Mouse (Mus musculus) limb, embryonic 11.5 days (tissue): ENCODE measurements around the gene Trim21. TPM values are rescaled to one million over a fixed set of nuclear protein-coding genes. Genes with fewer than 3 reads are reported as not detected.
A peak's percentile ranks its signal among the peaks of the same experiment; 100 is the strongest.

Source experiments
- ATAC-seq: fragments of 200-750 bp; cut with Nextera tagmentation; 2 replicates; pipeline ENCODE4 v1.8.0; 2017; ENCODE audit warnings: low read depth; ENCODE audit not compliant: insufficient number of reproducible peaks, low FRiP score, low TSS enrichment
- DNase-seq: peaks from one replicate; pipeline ENCODE4 v3.0.0-alpha.2; 2015; ENCODE audit warnings: low spot score
- H3K27ac ChIP-seq: fragments of 300-500 bp; sonication (generic); replicated peaks from 2 replicates; pipeline ENCODE4 v1.5.1; 2014; ENCODE audit warnings: low read depth, mild to moderate bottlenecking, low read length
- H3K27me3 ChIP-seq: fragments of 300-500 bp; sonication (generic); 2 replicates; pipeline ENCODE4 v1.6.1; 2014; ENCODE audit warnings: mild to moderate bottlenecking, low read length, mixed read lengths; ENCODE audit not compliant: control insufficient read depth, insufficient read depth
- H3K36me3 ChIP-seq: fragments of 300-500 bp; sonication (generic); 2 replicates; pipeline ENCODE4 v1.6.1; 2014; ENCODE audit warnings: mild to moderate bottlenecking, low read length, moderate library complexity, mixed read lengths; ENCODE audit not compliant: control insufficient read depth, insufficient read depth
- H3K4me1 ChIP-seq: fragments of 300-500 bp; sonication (generic); 2 replicates; pipeline ENCODE4 v1.6.1; 2014; ENCODE audit warnings: low read length, mixed read lengths; ENCODE audit not compliant: control insufficient read depth, insufficient read depth
- H3K4me2 ChIP-seq: fragments of 300-500 bp; sonication (generic); 2 replicates; pipeline ENCODE4 v1.6.1; 2014; ENCODE audit warnings: low read depth, mild to moderate bottlenecking, moderate library complexity; ENCODE audit not compliant: severe bottlenecking
- H3K4me3 ChIP-seq: fragments of 300-500 bp; sonication (generic); 2 replicates; pipeline ENCODE4 v1.5.1; 2014; ENCODE audit warnings: low read depth, low read length
- H3K9ac ChIP-seq: fragments of 300-500 bp; sonication (generic); 2 replicates; pipeline ENCODE4 v1.6.1; 2014; ENCODE audit warnings: mild to moderate bottlenecking, low read length
- H3K9me3 ChIP-seq: fragments of 300-500 bp; sonication (generic); 2 replicates; pipeline ENCODE4 v1.6.1; 2016; ENCODE audit warnings: low read length; ENCODE audit not compliant: control insufficient read depth
- WGBS: fragments of 180-500 bp; shearing (Covaris S2); extraction: QIAGEN DNeasy Blood & Tissue Kit; methylation state at CpG from one replicate; pipeline ENCODE4 v1.1.7; 2014; 5-methylcytosine and 5-hydroxymethylcytosine counted together
- polyA plus RNA-seq: library from polyadenylated mRNA; unstranded; fragments of >200 nt; fragmentation: Nextera tagmentation; extraction: Ambion mirVana; gene quantifications from 2 replicates; pipeline ENCODE4 v1.2.1, GENCODE M21; 2014

Gene Trim21
- polyA plus RNA-seq, 1 experiment from 2014 or later, result 0.95 TPM

GRCm38 (mm10) chr7:102512814-102513435, 52.4 kb downstream of the Trim21 start:
- H3K27ac ChIP-seq, result no peak overlapping the region

GRCm38 (mm10) chr7:102511927-102512326, 53.4 kb downstream of the Trim21 start:
- Histone ChIP-seq H3K9ac (no peak overlapping the region), H3K9me3 (no peaks in the 10 kb centered on the region), H3K4me2 (no peak overlapping the region), H3K4me1 (no peaks in the 10 kb centered on the region), H3K36me3 (no peaks in the 10 kb centered on the region), H3K27ac (no peak overlapping the region), H3K4me3 (no peak overlapping the region), H3K27me3 (peaks cover 3% of the 10 kb centered on the region; the same call in 1 of the 2 replicates)
- ATAC-seq (no peak), DNase-seq (no peak)
- WGBS, result 93% methylated on average over 10 of the region's 10 CpGs

More at GRCm38 (mm10) chr7:102512814-102513435, 52.4 kb downstream of the Trim21 start:
- DNase-seq (peak; percentile 92), ATAC-seq (peak; percentile 85)
- H3K4me2 ChIP-seq, result peak overlapping the region; percentile 85
- H3K9me3 ChIP-seq, result no peaks in the 10 kb centered on the region
- no peaks in the 10 kb centered on the region for H3K36me3 ChIP-seq
- under 1% methylated on average over 54 of the region's 54 CpGs for WGBS
- no peaks in the 10 kb centered on the region for H3K4me1 ChIP-seq
- H3K4me3 ChIP-seq, result peak overlapping the region; percentile 36
- H3K27me3 ChIP-seq, result peaks cover 3% of the 10 kb centered on the region; the same call in 1 of the 2 replicates
- peak overlapping the region; percentile 69 for H3K9ac ChIP-seq

- Histone ChIP-seq H3K27ac (no peak overlapping the region), H3K4me2 (no peak overlapping the region), H3K9ac (no peak overlapping the region), H3K4me3 (no peak overlapping the region), H3K4me1 (no peaks in the 10 kb centered on the region), H3K27me3 (peaks cover 3% of the 10 kb centered on the region; the same call in 1 of the 2 replicates), H3K9me3 (no peaks in the 10 kb centered on the region), H3K36me3 (no peaks in the 10 kb centered on the region)
- DNase-seq (no peak), ATAC-seq (no peak)
- WGBS, result 71% methylated on average over 7 of the region's 7 CpGs
Measured at GRCm38 (mm10) chr7:102509726-102510125, 55.6 kb downstream of the Trim21 start.

- DNase-seq, result no peak
- WGBS, result 91% methylated on average over 6 of the region's 6 CpGs
- no peaks in the 10 kb centered on the region for H3K9me3 ChIP-seq
Measured at GRCm38 (mm10) chr7:102508666-102509065, 56.6 kb downstream of the Trim21 start.

GRCm38 (mm10) chr7:102508066-102508465, 57.2 kb downstream of the Trim21 start:
- Histone ChIP-seq H3K27ac (no peak overlapping the region), H3K4me2 (no peak overlapping the region), H3K4me1 (no peaks in the 10 kb centered on the region), H3K27me3 (no peaks in the 10 kb centered on the region), H3K36me3 (no peaks in the 10 kb centered on the region), H3K4me3 (no peak overlapping the region), H3K9ac (no peak overlapping the region), H3K9me3 (no peaks in the 10 kb centered on the region)
- ATAC-seq (no peak), DNase-seq (no peak)
- WGBS, result 87% methylated on average over 9 of the region's 9 CpGs

More at GRCm38 (mm10) chr7:102508666-102509065, 56.6 kb downstream of the Trim21 start:
- Histone ChIP-seq H3K4me2 (no peak overlapping the region), H3K27me3 (no peaks in the 10 kb centered on the region), H3K36me3 (no peaks in the 10 kb centered on the region), H3K4me3 (no peak overlapping the region), H3K9ac (no peak overlapping the region), H3K27ac (no peak overlapping the region), H3K4me1 (no peaks in the 10 kb centered on the region)
- ATAC-seq, result no peak

Other genes with a start within 250 kb of the Trim21 start
- gene Rrm1, start 123.8 kb downstream of the Trim21 start, polyA plus RNA-seq, result 261 and 275 TPM in 2 replicates
- gene Olfr543, start 83.8 kb downstream of the Trim21 start, polyA plus RNA-seq, result 0.23 and 0.56 TPM in 2 replicates
- gene Olfr544, start 77.2 kb downstream of the Trim21 start, polyA plus RNA-seq, result 0.05 and 0.09 TPM in 2 replicates
- 0.39 TPM in 1 of 2 replicates, not detected in the other for gene Olfr545, start 65.9 kb downstream of the Trim21 start, polyA plus RNA-seq
- gene Olfr547, start 30.7 kb downstream of the Trim21 start, polyA plus RNA-seq, result not detected in 2 replicates
- gene Olfr548-ps1, start 24.6 kb downstream of the Trim21 start, polyA plus RNA-seq, result not detected in 2 replicates
- gene Olfr549, start 15.6 kb downstream of the Trim21 start, polyA plus RNA-seq, result not detected in 2 replicates
- gene Olfr550, start 6.0 kb upstream of the Trim21 start, polyA plus RNA-seq, result not detected in 2 replicates
- not detected in 2 replicates for gene Olfr551, start 26.4 kb upstream of the Trim21 start, polyA plus RNA-seq
- gene Olfr552, start 32.3 kb upstream of the Trim21 start, polyA plus RNA-seq, result not detected in 2 replicates
- not detected in 2 replicates for gene Olfr553, start 52.7 kb upstream of the Trim21 start, polyA plus RNA-seq
- gene Olfr554, start 72.9 kb upstream of the Trim21 start, polyA plus RNA-seq, result not detected in 2 replicates
- gene Olfr555, start 93.3 kb upstream of the Trim21 start, polyA plus RNA-seq, result not detected in 2 replicates
- gene Olfr556, start 99.4 kb upstream of the Trim21 start, polyA plus RNA-seq, result not detected in 2 replicates
- 12.9 and 13.6 TPM in 2 replicates for gene Trim68, start 121.8 kb upstream of the Trim21 start, polyA plus RNA-seq
- not detected in 2 replicates for gene Olfr557, start 130.4 kb upstream of the Trim21 start, polyA plus RNA-seq
- gene Olfr558, start 136.7 kb upstream of the Trim21 start, polyA plus RNA-seq, result not detected in 2 replicates
- not detected in 2 replicates for gene Olfr33, start 153.6 kb upstream of the Trim21 start, polyA plus RNA-seq
- not detected in 2 replicates for gene Olfr559, start 162.0 kb upstream of the Trim21 start, polyA plus RNA-seq
- gene Olfr560, start 193.9 kb upstream of the Trim21 start, polyA plus RNA-seq, result not detected in 2 replicates
- gene Olfr78, start 194.0 kb upstream of the Trim21 start, polyA plus RNA-seq, result not detected in 2 replicates
- gene Olfr561, start 205.7 kb upstream of the Trim21 start, polyA plus RNA-seq, result not detected in 2 replicates
- not detected in 2 replicates for gene Olfr564, start 238.0 kb upstream of the Trim21 start, polyA plus RNA-seq